Mouse (Mus musculus) hindbrain, embryonic 13.5 days (tissue): ENCODE measurements at regions not wholly inside any gene's neighbourhood (a gene's known extent, or its start where the extent isn't known, plus 50 kb on each side); places are given as distances from the start of the nearest gene placed in this dataset.

Source experiments
- ATAC-seq: fragments of 200-750 bp; cut with Nextera tagmentation; 2 replicates; pipeline ENCODE4 v1.8.0; 2017; ENCODE audit warnings: moderate TSS enrichment; ENCODE audit not compliant: low FRiP score
- H3K27ac ChIP-seq: fragments of 300-500 bp; sonication (generic); 2 replicates; pipeline ENCODE4 v1.5.1; 2015; ENCODE audit warnings: inconsistent platforms, mild to moderate bottlenecking, moderate library complexity
- H3K27me3 ChIP-seq: fragments of 300-500 bp; sonication (generic); 2 replicates; pipeline ENCODE4 v1.6.1; 2015; ENCODE audit warnings: mild to moderate bottlenecking, inconsistent platforms
- H3K36me3 ChIP-seq: fragments of 300-500 bp; sonication (generic); 2 replicates; pipeline ENCODE4 v1.6.1; 2015; ENCODE audit warnings: mild to moderate bottlenecking, inconsistent platforms
- H3K4me1 ChIP-seq: fragments of 300-500 bp; sonication (generic); replicated peaks from 2 replicates; pipeline ENCODE4 v1.6.1; 2015; ENCODE audit warnings: inconsistent platforms
- H3K4me2 ChIP-seq: fragments of 300-500 bp; sonication (generic); 2 replicates; pipeline ENCODE4 v1.6.1; 2015; ENCODE audit warnings: inconsistent platforms, mild to moderate bottlenecking, moderate library complexity
- H3K4me3 ChIP-seq: fragments of 300-500 bp; sonication (generic); 2 replicates; pipeline ENCODE4 v1.5.1; 2015; ENCODE audit warnings: mild to moderate bottlenecking, inconsistent platforms
- H3K9ac ChIP-seq: fragments of 300-500 bp; sonication (generic); 2 replicates; pipeline ENCODE4 v1.6.1; 2015; ENCODE audit warnings: mild to moderate bottlenecking, inconsistent platforms
- H3K9me3 ChIP-seq: fragments of 300-500 bp; sonication (generic); 2 replicates; pipeline ENCODE4 v1.6.1; 2016; ENCODE audit warnings: inconsistent platforms
- WGBS: fragments of 180-500 bp; shearing (Covaris S2); methylation state at CpG from one replicate; pipeline ENCODE4 v1.1.7; 2015; 5-methylcytosine and 5-hydroxymethylcytosine counted together

- Histone ChIP-seq H3K27me3 (peaks cover 43% of the 10 kb centered on the region), H3K4me1 (peaks cover 12% of the 10 kb centered on the region)
Observed at GRCm38 (mm10) chr16:30204144-30204543, 63.2 kb downstream of the Cpn2 start.

DNA sequence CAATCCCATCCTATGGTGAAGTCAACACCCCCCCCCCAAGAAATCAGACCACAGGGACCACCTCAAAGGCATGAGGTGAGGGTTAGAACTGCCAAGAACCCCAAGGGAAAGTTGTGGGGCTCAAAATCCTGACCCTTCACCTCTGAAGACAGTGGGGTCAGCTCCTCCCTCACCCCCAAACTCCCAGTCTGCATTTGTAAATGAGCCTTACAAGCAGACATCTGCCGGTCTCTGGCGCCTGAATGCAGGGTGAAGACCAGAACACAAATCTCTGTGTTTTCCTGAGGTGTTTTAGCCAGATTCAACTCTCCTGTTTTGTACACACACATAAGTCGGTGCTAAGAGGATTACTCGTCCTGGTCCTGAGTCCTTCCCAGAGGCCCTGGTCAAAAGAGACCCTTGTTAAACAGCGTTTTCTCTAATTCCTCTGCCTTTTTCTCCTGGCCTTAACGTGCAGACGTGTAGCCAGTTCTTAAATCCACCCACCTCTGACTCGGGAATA is 61.9 kb downstream of the Cpn2 start:
- Histone ChIP-seq H3K9ac (peak overlapping the region; percentile 39; the same call in 1 of the 2 replicates), H3K27ac (no peak overlapping the region), H3K36me3 (no peaks in the 10 kb centered on the region), H3K4me1 (peaks cover 12% of the 10 kb centered on the region), H3K9me3 (peaks cover 4% of the 10 kb centered on the region; the same call in 1 of the 2 replicates), H3K4me2 (peak overlapping the region; percentile 28), H3K27me3 (peaks cover 49% of the 10 kb centered on the region), H3K4me3 (no peak overlapping the region)
- 5% methylated on average over 8 of the region's 8 CpGs for WGBS
- no peak for ATAC-seq

More at GRCm38 (mm10) chr16:30204144-30204543, 63.2 kb downstream of the Cpn2 start:
- ATAC-seq: no peak
- Histone ChIP-seq H3K36me3 (no peaks in the 10 kb centered on the region), H3K4me3 (no peak overlapping the region), H3K9me3 (peaks cover 2% of the 10 kb centered on the region; the same call in 1 of the 2 replicates), H3K9ac (no peak overlapping the region), H3K4me2 (no peak overlapping the region), H3K27ac (no peak overlapping the region)
- WGBS: 39% methylated on average over 4 of the region's 4 CpGs

DNA sequence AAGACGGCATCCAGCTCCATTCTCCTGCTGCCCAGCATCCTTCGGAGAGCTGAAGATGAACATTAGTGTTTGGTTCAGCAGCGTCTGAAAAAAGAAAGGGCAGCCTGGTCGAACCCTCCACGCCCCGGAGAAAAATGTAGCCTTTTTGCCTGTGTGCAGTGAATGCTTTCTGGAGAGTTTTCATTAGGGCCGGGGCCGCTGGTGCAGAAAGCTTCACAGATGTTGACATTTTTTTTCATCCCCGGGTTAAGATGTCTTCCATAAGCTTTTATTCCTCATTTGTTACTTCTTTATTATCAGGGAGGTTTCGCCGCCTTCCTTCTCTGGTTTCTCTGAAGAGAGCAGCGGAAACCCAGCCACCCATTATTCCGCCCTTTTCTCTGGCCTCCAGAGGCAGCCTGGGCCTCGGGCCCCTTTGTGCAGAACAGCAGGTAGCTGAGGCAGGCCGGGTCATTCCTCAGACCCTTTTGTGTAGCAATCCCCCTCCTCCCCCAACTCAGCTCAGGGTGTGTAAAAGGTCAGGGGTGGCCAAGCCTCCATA is 61.4 kb downstream of the Cpn2 start:
- Histone ChIP-seq H3K9me3 (peaks cover 4% of the 10 kb centered on the region; the same call in 1 of the 2 replicates), H3K4me3 (no peak overlapping the region), H3K36me3 (no peaks in the 10 kb centered on the region), H3K9ac (peak overlapping the region; percentile 39; the same call in 1 of the 2 replicates), H3K4me1 (peaks cover 12% of the 10 kb centered on the region), H3K27ac (no peak overlapping the region), H3K4me2 (peak overlapping the region; percentile 28), H3K27me3 (peaks cover 49% of the 10 kb centered on the region)
- ATAC-seq: no peak
- WGBS: 6% methylated on average over 15 of the region's 15 CpGs
